Mouse (Mus musculus): ENCODE data around the gene 2900026A02Rik. TPM values are rescaled to one million over a fixed set of nuclear protein-coding genes. Genes with fewer than 3 reads are reported as not detected.

The 2900026A02Rik gene
- polyA plus RNA-seq, 1 experiment from 2014 or later = 26.0 TPM

- ChIA-PET CTCF (interaction anchor here (2.2 to 3.0 kb wide), 2 partner anchors 63 to 134 kb away, joined by 8 to 9 read pairs; partner anchors contain the start of gene Tmem211), POLR2A (interaction anchor here (0.6 to 0.7 kb wide), 2 partner anchors 205 to 1862 kb away, joined by 3 read pairs; no protein-coding TSS in a partner anchor)
- no peak for DNase-seq (ENCODE audit: low read depth, low spot score)
- TF ChIP-seq CTCF (IDR thresholded peaks at IDR 0.05) = no peak
- no peak for ATAC-seq
- no peaks in the 10 kb centered on the region for H3K27me3 ChIP-seq
- in situ Hi-C loops (cut with MboI; ENCODE audit: low pct_unique_long_range_greater_than_20kb) = loop anchor here (25.0 kb wide), 1 partner anchor 645 kb away; the partner anchor contains the start of gene Ficd
These were observed 128.6 kb downstream of the 2900026A02Rik start for GRCm38 (mm10) chr5:113092406-113092805.

DNA sequence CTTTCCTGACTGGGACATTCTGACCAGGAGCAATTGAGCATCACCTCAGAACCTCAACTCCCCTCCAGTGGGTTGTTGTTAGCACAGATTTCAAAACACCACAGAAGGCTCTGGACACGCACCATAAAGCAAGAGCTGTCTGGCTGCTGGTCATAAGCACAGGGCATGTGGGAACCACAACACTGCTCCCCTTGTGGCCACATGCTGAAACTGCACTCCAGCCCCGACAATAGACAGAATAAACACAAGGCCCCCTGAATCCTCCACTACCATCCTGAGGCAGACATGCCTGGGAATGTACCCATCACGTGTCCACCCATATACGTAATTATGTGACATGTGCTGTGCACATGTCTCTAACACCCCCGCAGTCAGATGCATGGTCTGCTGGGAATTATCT, 129.9 kb downstream of the 2900026A02Rik start:
- POLR2A ChIA-PET = no interaction called here
- H3K27me3 ChIP-seq = no peaks in the 10 kb centered on the region
- TF ChIP-seq CTCF (IDR thresholded peaks at IDR 0.05) = no peak
- in situ Hi-C loops (cut with MboI; ENCODE audit: low pct_unique_long_range_greater_than_20kb) = loop anchor here (25.0 kb wide), 1 partner anchor 646 kb away; the partner anchor contains the start of gene Ficd
- DNase-seq (ENCODE audit: low read depth, low spot score) = peak; percentile 42
- ATAC-seq = peak; percentile 80
- CTCF ChIA-PET = interaction anchor here (0.9 to 3.0 kb wide), 8 partner anchors 9 to 135 kb away, joined by 3 to 9 read pairs (median 5); partner anchors contain the start of gene Tmem211

DNA sequence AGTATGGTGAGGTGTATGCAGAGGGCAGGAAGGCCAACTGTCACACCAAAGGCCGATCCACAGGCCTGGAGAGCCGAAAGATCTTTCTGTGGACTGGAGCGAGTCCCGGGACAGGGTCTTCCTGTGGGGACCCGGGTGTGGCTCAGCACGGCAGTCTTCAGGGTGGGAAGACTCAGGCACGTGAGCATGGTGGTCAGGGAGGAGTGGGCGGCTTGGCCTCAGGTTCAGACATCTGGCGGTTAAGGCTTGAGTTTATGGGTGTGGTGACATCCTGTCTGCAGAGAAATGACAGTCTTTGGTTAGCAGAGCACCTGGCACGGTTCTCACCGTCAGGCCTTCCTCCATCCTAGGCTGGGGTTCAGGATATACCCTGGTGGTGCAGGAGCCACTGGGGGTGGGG, 130.3 kb downstream of the 2900026A02Rik start:
- CTCF ChIA-PET = interaction anchor here (1.1 to 3.0 kb wide), 7 partner anchors 9 to 136 kb away, joined by 3 to 9 read pairs (median 5); partner anchors contain the start of gene Tmem211
- in situ Hi-C loops (cut with MboI; ENCODE audit: low pct_unique_long_range_greater_than_20kb) = loop anchor here (25.0 kb wide), 1 partner anchor 647 kb away; the partner anchor contains the start of gene Ficd
- peak; percentile 8 for ATAC-seq

DNA sequence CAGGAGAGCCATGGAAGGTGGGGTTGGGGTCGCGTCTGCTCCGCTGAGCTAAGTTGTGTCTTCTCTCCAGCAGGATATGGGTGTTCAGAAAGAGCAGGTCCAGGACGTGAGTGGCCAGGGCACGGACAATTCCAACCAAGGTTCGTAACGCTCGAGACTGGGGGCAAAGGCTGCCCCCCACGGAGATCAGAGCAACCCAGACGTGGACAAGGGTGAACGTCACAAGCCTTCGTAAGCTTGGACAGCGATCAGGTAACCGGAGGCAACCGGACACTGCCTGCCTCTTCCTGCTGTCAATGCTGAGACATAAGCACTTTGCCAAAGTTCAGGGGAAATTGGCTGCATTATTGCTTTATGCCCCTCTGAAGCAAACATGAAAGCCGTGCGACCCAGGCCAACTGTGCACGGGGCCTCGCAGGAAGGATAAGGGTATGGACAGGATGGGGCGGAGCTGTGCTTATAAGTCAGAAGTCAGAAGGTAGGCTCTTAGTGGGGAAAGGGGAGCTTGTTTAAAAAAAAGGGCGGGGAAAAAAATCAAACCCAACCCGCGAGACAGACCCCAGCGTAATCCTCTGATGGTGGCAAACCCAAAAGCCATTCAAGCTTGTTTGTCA, 130.9 kb downstream of the 2900026A02Rik start:
- in situ Hi-C loops (cut with MboI; ENCODE audit: low pct_unique_long_range_greater_than_20kb) = loop anchor here (25.0 kb wide), 1 partner anchor 647 kb away; the partner anchor contains the start of gene Ficd
- no peaks in the 10 kb centered on the region for H3K27me3 ChIP-seq
- ChIA-PET CTCF (interaction anchor here (1.1 to 2.2 kb wide), 4 partner anchors 10 to 136 kb away, joined by 5 to 9 read pairs (median 6); partner anchors contain the start of gene Tmem211), POLR2A (no interaction called here)
- ATAC-seq (no peak), DNase-seq (ENCODE audit: low read depth, low spot score) (no peak)
- no peak for TF ChIP-seq CTCF (IDR thresholded peaks at IDR 0.05)

More for the DNA sequence above, 130.3 kb downstream of the 2900026A02Rik start:
- H3K27me3 ChIP-seq = no peaks in the 10 kb centered on the region
- no peak for DNase-seq (ENCODE audit: low read depth, low spot score)
- POLR2A ChIA-PET = no interaction called here
- TF ChIP-seq CTCF (IDR thresholded peaks at IDR 0.05) = no peak

DNA sequence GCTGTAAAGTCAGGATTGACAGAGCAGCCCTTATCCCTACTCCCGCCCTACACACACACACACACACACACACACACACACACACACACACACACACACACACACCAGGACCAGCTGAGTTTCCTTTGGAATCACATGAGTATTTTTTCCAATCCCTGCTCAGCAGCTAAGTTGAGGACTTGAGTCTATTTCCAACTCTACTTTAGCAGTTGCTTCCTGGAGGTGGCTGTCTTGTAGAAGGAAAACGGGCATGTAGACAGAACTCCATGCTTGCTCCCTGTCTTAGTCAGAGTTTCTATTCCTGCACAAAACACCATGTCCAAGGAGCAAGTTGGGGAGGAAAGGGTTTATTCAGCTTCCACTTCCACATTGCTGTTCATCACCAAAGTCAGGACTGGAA, 133.6 kb downstream of the 2900026A02Rik start:
- in situ Hi-C loops (cut with MboI; ENCODE audit: low pct_unique_long_range_greater_than_20kb) = loop anchor here (25.0 kb wide), 1 partner anchor 650 kb away; the partner anchor contains the start of gene Ficd
- no peak for ATAC-seq

GRCm38 (mm10) chr5:113086990-113087389, 134.0 kb downstream of the 2900026A02Rik start:
- TF ChIP-seq CTCF (IDR thresholded peaks at IDR 0.05) = no peak
- H3K27me3 ChIP-seq = no peaks in the 10 kb centered on the region
- ChIA-PET POLR2A (no interaction called here), CTCF (no interaction called here)
- in situ Hi-C loops (cut with MboI; ENCODE audit: low pct_unique_long_range_greater_than_20kb) = loop anchor here (25.0 kb wide), 1 partner anchor 650 kb away; the partner anchor contains the start of gene Ficd
- DNase-seq (ENCODE audit: low read depth, low spot score) (no peak), ATAC-seq (no peak)

More for the DNA sequence above, 133.6 kb downstream of the 2900026A02Rik start:
- no peaks in the 10 kb centered on the region for H3K27me3 ChIP-seq
- POLR2A ChIA-PET = no interaction called here
- TF ChIP-seq CTCF (IDR thresholded peaks at IDR 0.05) = no peak
- no peak for DNase-seq (ENCODE audit: low read depth, low spot score)
- CTCF ChIA-PET = interaction anchor here (1.5 kb wide), 1 partner anchor 12 kb away, joined by 4 read pairs; no protein-coding TSS in a partner anchor

- no peak for TF ChIP-seq CTCF (IDR thresholded peaks at IDR 0.05)
- DNase-seq (ENCODE audit: low read depth, low spot score) (no peak), ATAC-seq (no peak)
- ChIA-PET CTCF (interaction anchor here (1.4 kb wide), 1 partner anchor 13 kb away, joined by 6 read pairs; no protein-coding TSS in a partner anchor), POLR2A (no interaction called here)
- in situ Hi-C loops (cut with MboI; ENCODE audit: low pct_unique_long_range_greater_than_20kb) = loop anchor here (25.0 kb wide), 1 partner anchor 651 kb away; the partner anchor contains the start of gene Ficd
- no peaks in the 10 kb centered on the region for H3K27me3 ChIP-seq
These were observed 134.6 kb downstream of the 2900026A02Rik start for GRCm38 (mm10) chr5:113086439-113086838.

DNA sequence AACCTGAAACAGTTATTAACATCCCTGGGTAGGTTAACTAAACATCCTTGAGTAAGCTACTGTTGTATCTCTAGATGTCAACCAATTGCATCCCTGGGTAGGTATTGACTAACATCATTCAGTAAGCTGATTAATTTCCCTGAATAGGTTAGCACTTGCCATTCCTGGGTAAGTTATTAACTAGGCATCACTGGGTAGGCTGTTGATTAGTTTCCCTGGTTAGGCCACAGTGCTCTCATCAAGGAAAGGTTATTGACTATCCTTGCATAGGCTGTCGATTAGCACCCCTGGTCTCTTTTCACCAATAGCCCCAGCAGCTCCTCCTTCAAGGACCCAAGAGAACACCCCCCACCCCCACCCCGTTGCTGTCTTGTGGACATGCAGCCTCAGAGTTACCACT, 135.1 kb downstream of the 2900026A02Rik start:
- ATAC-seq (no peak), DNase-seq (ENCODE audit: low read depth, low spot score) (no peak)
- no peaks in the 10 kb centered on the region for H3K27me3 ChIP-seq
- ChIA-PET POLR2A (no interaction called here), CTCF (interaction anchor here (1.4 kb wide), 1 partner anchor 14 kb away, joined by 6 read pairs; no protein-coding TSS in a partner anchor)
- in situ Hi-C loops (cut with MboI; ENCODE audit: low pct_unique_long_range_greater_than_20kb) = loop anchor here (25.0 kb wide), 1 partner anchor 651 kb away; the partner anchor contains the start of gene Ficd
- no peak for TF ChIP-seq CTCF (IDR thresholded peaks at IDR 0.05)

- ATAC-seq (no peak), DNase-seq (ENCODE audit: low read depth, low spot score) (no peak)
- POLR2A ChIA-PET = no interaction called here
- CTCF ChIA-PET = no interaction called here
- H3K27me3 ChIP-seq = no peaks in the 10 kb centered on the region
- in situ Hi-C loops (cut with MboI; ENCODE audit: low pct_unique_long_range_greater_than_20kb) = loop anchor here (25.0 kb wide), 1 partner anchor 653 kb away; the partner anchor contains the start of gene Ficd
- no peak for TF ChIP-seq CTCF (IDR thresholded peaks at IDR 0.05)
These were observed 136.7 kb downstream of the 2900026A02Rik start for GRCm38 (mm10) chr5:113084309-113084708.

DNA sequence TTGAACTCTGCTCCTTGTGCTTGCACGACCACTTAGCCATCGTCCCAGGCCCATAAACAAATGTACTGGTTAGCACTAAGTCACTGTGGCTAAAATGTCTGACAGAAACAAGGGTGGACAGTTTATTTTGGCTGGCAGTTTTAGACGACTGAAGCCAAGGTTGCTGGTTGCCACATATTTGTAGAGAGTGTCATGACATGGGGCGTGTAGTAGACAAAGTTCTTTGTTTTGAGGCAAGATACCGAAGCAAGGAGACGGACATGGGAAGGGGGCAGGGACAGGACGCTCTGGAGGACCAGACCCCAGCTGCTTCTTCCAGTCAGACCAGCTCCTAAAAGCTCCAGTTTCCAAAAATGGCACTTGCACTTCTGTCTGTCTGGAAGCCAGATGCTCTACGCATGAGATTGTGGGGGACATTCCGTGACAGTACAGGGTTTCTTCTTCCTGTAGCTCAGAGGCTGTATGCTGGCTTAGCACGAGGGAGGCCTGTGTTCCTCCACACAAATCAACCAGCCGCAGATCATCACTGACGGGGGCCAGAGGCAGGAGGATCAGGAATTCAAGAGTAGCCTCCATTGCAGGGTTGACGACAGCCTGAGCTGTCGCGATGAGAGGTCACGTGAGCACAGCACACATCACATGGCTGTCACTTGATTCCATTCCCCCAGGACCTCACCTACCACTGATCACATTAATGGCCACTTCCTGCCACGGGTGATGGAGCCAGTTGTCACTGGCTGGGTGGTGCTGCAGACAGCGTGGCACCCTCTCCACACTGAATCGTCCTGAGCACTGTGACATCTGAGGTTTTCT, 138.5 kb downstream of the 2900026A02Rik start:
- TF ChIP-seq CTCF (IDR thresholded peaks at IDR 0.05) = no peak
- ATAC-seq (no peak), DNase-seq (ENCODE audit: low read depth, low spot score) (no peak)
- CTCF ChIA-PET = no interaction called here
- POLR2A ChIA-PET = interaction anchor here (0.6 kb wide), 1 partner anchor 671 kb away, joined by 3 read pairs; no protein-coding TSS in a partner anchor
- no peaks in the 10 kb centered on the region for H3K27me3 ChIP-seq
- in situ Hi-C loops (cut with MboI; ENCODE audit: low pct_unique_long_range_greater_than_20kb) = loop anchor here (25.0 kb wide), 1 partner anchor 655 kb away; the partner anchor contains the start of gene Ficd

Data from Patski (cell line).